Mouse (Mus musculus): ENCODE results near the gene Tcf7.

DNA sequence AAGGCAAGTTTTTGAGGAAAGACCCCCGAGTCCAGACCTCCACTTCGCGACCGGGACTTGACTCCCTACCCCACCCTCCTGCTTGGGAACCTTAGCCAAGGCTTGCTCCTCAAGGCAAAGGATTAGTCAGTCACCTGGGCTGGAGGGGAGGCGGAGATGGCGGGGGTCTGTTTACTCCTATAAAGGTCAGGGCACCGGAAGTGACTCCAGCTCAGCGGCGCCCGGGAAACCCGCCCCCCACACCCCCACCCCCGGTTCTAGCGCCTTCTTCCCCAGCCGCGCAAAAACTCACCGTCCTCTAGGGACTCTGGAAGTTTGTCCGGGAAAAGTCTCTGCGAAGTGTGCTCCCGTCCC, 417 bp downstream of the Tcf7 start:
- TF ChIP-seq CTCF (IDR thresholded peaks at IDR 0.05; ENCODE audit: low read depth), result no peak
- TF ChIP-seq EP300 (IDR thresholded peaks at IDR 0.05; ENCODE audit: low read depth), result no peak

All from liver, embryonic 14.5 days (tissue).